Mouse (Mus musculus): ENCODE measurements around the gene Dnmt3a. TPM values are rescaled to one million over a fixed set of nuclear protein-coding genes. Genes with fewer than 3 reads are reported as not detected.
A peak's percentile ranks its signal among the peaks of the same experiment; 100 is the strongest.

The Dnmt3a gene
- total RNA-seq, 4 experiments from 2014 or later, result 43.3 to 60.4 (median 52.8) TPM

DNA sequence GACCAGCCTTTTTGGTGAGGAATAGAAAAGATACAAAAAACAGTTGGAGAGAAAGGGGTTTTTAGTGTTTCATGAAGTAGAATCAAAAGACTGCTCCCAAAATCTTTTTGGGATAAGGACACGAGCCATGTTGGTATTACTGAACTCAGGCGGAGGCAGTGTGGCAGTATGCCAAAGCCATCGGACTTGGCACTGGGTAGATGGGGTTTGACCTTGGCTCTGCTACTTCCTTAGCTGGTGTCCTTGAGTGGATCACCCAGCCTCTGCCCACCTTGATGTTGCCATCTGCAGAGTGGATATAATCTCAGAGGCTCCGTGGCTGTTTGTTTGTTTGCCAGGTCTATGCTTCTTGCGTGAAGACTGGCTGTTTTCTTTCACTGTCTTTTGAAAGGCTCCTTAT, 11.8 kb downstream of the Dnmt3a start:
- DNase-seq (ENCODE audit: low spot score in 2 of 2), result no peak

DNA sequence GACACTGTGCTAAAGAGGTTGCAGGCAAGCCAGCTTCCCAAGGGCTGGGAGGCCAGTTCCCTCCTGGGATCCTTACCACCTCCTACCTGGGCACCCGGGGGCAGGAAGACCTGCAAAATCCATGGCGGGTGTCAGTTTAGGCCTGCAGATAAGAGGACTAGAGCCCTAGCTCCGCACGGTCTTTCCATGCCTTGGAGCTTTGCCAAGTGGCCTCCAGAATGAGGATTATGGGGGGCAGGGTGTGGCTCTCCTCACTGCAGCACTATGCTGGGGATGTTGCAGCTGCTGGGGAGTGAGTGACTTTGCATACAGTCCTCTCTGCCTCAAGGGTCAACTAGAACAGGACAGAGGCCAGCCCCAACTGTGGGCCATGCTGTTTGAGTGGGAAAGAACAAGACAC, 14.1 kb downstream of the Dnmt3a start:
- no peak for DNase-seq (ENCODE audit: low spot score in 2 of 2)

DNA sequence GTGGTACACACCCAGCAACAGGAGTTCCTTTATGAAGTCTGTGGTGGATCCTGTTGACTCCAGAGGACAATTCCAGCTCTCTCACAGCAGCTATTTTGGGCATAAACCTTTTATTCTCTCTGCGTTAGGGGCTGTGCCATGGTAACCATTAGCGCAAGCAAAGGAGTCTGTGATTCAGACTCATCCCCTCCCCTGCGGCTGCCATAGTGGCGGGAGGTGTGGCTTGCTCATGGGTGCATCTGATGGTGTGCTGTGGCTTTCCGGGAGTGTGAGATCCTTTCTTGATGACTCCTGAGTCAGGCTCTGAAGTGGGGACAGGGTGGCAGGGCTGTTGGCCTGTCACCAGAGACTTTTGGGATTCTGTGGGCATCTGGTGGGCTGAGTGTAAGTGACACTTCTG, 17.6 kb downstream of the Dnmt3a start:
- no peak for DNase-seq (ENCODE audit: low spot score in 2 of 2)

DNA sequence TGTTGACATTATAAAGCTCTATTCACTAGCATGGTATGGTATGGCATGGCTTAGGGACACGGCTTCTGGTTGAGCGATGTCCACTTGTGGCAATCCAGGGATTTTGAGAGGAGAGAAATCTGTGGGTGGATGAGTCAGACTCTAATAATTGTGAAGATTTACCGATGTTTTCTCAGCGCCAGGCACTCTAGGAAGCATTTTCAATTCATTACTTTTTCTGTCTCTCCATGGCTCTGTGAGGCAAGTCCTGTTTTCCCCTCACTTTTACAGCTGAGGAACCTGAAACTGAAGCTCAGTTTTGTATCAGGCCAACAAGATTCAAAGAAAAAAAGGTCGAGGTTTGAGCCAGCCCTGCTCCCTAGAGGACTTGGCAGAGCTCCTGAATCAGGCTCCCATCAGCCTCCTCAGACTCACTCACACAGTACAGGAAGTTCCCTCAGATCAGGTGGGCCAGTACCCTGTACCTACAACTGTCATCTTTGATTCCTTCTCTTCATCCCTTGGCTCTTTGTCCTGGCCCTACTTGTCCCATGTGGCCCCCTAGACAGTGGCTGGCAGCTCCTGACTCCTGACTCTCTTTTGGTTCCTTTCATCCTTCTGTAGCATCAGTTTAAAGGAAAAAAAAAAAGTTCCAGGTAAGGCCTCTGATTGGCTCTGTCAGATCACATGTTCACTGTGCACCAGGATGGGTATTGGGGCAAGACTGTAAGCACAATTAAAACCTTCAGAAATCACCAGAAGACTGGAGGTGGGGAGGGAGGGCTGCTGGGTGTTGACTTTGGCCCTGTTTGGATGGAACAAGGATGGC, 19.3 kb downstream of the Dnmt3a start:
- no peak for DNase-seq (ENCODE audit: low spot score in 2 of 2)

DNA sequence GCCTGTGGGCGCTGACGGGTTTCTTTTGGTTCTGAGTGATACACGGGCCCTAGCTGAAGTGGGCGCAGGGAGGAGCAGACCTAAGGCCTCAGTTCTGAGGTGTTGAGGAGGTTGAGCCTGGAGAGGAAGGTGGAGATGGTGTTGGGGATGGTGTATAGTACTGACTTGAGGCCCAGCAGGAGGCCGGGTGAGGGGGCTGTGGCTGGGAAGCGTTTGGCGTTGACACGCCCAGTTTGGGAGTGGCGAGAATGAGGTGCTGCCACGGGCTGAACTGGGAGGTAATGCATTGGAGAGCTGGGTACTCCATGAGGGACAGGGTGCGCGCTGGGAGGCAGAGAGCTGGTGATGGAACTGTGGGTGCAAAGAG, 19.9 kb downstream of the Dnmt3a start:
- DNase-seq (ENCODE audit: low spot score in 2 of 2), result no peak

DNA sequence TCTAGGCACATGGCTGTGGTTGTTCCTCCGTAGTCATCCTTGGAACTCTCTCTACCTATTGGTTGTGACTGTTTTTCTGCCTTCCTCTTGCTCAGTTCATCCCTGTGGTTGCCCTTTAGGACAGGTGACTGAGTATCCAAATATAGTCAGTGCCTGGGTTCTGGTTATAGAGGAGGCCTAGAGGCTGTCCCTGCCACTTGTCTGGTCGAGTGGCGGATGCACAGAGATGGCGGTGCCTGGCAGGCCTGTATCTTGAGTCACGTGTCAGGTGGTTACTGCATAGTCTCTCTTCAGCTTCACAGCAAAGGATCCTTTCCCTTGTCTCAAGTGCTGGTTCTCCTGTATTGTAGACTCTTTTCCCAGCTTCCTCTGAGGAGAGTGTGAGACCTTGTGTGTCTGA, 22.0 kb downstream of the Dnmt3a start:
- DNase-seq (ENCODE audit: low spot score in 2 of 2), result no peak

DNA sequence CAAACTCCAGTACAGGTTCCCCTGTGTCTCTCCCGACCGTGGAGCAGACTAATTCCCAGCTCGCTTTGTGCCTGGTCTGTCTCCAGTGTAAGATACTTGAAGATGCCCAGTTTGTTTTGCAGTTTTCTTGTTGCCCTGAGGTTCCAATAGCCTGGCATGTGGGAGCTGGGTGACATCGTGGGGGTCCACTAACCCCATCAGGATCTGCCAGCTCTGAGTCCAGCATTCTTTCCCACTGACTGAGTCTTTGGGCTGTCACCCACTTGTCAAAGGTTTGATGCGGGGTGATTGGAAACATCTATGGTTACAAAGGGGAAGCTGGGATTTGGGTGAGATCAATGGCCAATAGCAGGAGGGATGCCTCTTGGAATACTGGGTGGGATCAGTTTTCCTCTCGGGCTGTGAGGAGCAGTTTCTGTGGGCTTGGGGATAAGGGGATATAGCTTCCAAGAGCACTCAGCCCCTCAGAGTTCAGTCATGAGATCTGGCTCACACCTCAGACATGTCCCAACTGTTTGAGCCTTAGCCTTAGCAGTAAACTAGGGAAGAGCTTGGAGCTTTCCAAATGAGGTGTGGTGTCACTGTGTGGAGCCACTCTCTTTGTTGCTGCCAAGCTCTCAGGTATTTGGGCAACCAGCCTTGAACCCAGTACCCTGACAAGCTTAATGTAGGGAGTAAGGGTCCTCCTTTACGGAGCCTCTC, 27.4 kb downstream of the Dnmt3a start:
- DNase-seq (ENCODE audit: low spot score in 2 of 2), result no peak

DNA sequence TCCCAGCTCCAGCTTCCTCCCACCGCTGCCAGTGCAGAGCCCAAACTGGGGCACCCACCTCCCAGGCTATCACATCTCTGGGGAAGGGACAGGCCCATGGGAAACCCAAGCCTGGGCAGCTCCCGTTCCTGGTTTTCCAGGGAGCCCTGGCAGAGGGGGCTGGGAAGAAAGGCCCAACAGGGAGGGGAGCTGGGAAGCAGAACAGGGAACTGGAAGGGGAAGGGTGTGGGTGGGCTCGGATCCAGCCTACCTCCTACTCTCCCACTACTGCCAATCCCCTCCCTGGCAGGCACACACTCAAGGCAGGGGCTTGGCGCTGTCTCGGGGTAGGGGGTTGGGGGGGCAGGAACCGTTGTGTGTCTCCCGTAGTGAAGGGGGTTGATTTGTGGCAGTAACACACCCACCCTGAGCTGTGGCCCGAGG, 28.1 kb downstream of the Dnmt3a start:
- DNase-seq (ENCODE audit: low spot score in 2 of 2), result peak; percentile 52 to 66

DNA sequence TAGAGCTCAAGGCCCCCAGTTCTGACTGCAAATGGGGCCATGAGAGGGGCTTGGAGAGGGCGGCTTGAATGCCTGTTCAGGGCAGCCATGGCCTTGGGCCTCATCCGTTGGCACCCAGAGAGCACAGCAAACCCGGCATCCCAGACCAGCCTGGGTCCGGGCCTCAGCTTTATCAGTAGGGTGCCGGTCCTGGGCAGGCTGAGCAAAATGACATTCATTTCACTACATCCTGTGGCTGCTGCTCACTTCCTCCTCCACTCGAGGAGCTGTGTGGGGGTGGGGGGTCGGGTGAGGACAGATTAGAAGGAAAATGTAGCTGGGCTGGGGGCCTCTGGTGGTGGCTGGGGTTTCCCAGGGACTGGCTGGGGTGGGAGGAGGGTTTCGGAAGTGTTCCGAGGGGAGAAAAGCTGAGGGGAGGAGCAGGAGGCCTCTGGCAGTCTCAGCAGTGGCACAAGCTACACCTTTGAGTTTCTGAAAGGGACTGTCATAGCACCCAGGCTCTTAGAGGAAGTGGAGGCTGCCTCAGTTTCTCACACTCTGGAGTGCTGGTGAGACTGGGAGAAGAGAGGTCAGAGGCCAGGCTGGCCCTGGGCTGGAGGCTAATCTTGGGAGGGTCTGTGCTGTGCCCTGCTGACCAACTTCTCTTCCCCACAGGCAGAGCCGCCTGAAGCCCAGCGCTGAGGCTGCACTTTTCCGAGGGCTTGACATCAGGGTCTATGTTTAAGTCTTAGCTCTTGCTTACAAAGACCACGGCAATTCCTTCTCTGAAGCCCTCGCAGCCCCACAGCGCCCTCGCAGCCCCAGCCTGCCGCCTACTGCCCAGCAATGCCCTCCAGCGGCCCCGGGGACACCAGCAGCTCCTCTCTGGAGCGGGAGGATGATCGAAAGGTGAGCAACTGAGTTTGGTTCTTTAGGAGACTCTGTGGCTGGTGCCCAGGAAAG, 28.8 kb downstream of the Dnmt3a start:
- DNase-seq (ENCODE audit: low spot score in 2 of 2), result no peak

DNA sequence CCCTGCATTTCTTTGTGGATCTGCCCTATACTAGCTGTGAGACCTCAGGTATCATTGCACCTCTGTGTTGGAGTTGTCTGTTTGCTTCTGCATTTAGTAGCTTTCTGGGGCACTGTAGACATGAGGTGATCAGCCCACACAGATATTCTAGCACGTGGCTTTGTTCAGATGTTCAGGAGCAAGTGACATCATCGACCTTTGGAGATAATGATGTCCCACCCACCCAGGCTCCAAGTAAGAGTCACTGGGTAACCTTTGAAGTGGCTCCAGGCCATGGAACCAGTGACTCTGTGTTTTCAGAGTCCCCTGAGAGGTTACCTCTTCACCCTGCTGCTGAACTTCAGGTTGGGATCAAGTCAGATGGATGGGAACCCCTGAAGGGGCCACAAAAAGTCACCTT, 29.8 kb downstream of the Dnmt3a start:
- DNase-seq (ENCODE audit: low spot score in 2 of 2), result no peak

DNA sequence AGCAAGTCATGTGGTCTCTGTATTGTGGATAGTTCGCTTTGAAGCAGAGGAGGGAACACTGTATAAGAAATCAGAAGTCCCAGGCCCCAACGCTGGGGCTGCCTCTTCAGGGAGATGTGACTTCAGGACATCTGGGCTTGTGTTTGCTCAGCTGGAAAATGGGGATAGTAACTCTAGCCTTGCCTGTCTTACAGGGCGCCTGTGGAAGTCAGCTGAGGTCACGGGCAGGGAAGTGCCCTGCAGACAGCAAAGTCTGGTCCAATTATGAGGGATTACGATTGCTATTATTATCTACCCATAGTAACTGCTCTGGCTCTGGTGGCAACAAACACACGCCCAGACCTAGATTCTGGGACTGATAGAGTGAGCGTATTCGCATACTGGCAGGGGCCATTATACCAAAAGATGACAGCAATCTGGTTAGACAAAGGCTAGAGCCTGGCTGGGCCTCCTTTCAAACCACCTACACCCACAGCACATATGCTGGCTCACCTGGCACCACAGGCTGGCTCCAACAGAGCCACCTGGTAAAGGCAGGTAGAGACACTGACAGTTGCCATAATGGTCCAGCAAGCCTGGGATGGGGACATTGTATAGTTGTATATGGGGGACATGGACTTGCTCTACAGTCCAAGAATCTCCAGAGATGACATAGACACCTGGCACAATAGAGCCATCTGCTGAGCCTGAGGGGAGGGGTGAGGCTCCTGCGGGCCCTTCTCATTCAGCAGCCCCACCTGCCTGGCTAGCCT, 31.4 kb downstream of the Dnmt3a start:
- DNase-seq (ENCODE audit: low spot score in 2 of 2), result no peak

DNA sequence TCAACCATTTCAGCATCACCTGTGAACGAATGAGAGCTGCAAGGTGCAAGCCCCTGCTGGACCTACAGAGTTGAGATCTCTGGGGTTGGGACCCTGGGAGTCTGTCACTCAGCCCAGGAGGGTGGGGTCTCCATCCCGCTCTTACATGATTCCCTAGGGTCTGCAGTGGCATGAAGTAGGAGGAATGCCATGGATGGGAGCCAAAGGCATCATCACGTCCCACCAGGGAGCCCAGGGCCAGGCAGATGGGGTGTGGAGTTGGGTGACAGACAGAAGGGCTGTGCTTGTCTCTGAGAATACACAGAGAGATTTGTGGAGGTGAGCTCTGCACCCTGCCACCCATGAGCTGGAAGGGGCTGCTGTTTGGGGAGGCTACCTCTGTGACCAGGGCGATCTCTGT, 32.2 kb downstream of the Dnmt3a start:
- DNase-seq (ENCODE audit: low spot score in 2 of 2), result no peak

DNA sequence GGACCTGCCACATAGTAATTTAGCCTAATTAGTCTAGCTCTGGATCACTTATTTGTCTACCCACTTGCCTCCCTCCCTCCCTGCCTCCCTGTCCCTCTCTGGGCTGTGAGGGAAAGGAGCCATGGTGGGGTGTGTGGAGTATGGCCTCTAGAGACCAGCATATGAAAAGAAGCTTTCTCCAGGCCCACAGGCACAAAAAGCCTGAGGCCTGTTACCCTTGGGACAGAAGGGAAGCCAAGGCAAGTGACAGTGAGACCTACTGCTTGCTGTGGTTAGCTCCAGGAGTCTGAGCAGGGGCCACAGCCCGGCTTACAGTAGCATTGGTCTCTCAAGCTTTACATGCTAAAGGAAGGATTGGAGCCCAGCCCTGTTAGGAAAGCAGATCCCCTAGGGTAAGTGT, 33.9 kb downstream of the Dnmt3a start:
- no peak for DNase-seq (ENCODE audit: low spot score in 2 of 2)

DNA sequence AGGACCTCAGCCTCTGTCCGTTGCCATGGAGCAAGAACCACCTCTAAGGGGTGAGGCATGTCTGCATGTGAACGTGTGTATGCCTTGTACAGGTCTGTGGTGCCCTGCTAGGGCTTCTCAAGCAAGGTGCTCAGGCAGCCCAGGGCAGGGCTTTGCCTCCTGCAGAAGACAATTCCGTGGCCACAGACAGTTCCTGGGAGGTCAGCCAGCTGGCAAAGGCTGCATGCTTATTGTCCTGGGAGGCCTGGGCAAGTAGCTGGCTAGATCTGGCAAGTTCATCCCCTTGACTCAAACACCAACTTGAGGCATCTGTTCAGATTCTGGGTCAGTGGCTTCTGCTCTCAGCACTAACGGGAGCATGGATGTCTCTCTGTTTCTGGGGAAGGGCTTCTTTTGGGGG, 35.3 kb downstream of the Dnmt3a start:
- no peak for DNase-seq (ENCODE audit: low spot score in 2 of 2)

DNA sequence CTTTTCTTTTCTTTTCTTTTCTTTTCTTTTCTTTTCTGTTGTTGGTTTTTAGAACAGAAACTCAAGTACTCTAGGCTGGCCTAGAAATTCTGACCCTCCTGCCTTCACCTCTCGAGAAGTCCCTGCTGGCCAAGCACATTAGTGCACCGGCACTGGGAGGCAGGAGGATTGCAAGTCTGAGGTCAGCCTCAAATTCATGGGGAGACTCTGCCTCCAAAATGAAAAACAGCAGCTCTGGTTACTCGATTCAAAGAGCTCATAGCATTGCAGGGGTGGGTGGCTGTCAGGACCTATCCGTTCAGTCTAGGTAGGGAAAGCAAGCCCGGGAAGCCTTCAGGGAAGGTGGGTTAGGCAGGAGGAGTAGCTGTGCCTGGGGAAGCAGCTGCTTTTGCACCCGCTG, 37.0 kb downstream of the Dnmt3a start:
- DNase-seq (ENCODE audit: low spot score in 2 of 2), result no peak

DNA sequence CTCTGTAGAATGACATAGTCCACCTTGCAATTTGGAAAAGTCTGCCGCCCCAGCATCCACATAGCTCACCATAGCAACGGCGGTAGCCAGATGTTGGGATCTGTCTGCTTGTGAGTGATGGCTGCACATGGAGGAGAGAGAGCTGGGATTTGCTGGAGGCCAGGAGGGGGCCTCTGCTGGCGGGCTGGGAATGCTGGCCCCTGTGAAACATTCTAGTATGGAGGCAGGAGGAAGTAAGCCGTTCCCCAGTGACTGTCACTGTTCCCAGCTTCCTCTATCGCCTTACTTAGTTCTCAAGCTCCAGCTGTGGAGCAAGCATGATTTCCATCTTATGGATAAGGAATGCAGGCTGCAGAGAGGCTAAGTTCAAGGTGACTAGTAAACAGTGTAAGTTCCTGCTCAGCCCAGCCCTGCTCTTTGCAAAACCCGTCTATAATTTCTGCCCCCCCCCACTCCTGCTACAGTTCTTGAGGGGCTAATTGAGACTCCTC, 37.6 kb downstream of the Dnmt3a start:
- DNase-seq (ENCODE audit: low spot score in 2 of 2), result no peak

DNA sequence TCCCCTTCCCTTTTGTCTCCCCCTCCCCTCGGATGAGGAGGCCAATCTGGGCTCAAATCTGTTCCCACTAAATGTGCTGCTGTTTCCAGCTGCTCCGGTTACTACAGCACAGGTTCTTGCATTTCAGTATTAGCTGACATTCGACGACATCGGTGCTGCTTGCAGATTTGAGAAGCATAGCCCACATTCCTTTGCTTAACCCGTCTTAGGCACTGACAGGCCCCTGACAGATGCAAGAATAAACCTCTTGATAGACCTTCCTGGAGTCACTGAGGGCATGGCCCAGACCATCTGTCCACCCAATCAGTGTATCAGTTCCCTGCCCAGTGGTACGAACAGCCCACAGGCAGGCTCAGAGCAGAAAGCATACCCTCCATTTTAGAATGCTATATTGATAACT, 38.1 kb downstream of the Dnmt3a start:
- no peak for DNase-seq (ENCODE audit: low spot score in 2 of 2)

DNA sequence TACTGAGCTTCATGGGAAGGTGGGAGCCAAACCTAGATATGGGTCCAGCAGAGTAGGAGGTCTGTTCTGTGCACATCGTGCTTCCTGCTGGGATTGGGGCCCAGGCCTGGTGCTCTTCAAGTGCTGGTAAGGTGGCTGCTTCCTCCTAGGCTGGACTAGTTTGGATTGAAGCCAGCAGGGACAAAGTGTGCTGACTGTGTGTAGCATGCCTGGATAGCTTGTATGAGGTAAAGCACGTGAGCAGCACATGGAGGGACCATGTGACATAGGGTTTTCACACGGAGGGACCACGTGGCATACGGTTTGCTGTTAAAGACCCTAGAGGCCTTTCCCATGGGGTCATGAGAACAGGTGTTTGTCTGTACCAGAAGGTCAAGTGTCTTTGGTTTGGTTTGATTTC, 38.5 kb downstream of the Dnmt3a start:
- no peak for DNase-seq (ENCODE audit: low spot score in 2 of 2)

DNA sequence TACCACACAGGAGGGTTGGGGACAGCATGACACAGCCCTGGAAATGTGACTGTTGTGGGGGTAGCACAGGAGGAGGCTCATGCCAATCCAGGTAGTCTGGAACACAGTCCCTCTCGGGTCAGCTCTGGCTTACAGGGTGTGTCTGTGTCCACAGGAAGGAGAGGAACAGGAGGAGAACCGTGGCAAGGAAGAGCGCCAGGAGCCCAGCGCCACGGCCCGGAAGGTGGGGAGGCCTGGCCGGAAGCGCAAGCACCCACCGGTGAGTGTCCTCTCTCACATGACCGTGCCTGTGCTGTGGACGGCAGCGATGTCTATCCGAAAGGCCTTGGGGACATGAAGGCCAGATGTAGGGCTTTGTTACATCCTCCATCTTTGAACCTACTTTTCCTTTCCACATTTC, 43.7 kb downstream of the Dnmt3a start:
- no peak for DNase-seq (ENCODE audit: low spot score in 2 of 2)

DNA sequence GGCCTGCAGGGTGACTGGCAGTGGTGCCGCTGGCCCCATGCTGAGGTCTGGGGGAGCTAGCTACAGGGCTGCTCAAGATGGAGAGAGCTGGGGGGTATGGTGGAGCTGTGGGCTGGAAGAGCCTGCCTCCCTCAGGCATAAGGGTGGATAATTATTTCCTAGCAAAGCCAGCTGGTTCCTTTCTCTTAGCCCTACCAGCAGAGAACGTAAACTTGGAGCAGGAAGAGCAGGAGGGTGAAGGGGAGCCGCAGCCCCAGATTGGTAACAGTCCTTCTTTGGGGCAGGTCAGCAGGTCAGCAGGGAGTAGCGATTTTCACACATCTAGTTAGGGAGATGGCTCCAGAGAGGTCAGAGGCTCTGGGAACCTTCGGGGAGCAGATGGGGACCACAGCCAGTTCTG, 44.4 kb downstream of the Dnmt3a start:
- no peak for DNase-seq (ENCODE audit: low spot score in 2 of 2)

DNA sequence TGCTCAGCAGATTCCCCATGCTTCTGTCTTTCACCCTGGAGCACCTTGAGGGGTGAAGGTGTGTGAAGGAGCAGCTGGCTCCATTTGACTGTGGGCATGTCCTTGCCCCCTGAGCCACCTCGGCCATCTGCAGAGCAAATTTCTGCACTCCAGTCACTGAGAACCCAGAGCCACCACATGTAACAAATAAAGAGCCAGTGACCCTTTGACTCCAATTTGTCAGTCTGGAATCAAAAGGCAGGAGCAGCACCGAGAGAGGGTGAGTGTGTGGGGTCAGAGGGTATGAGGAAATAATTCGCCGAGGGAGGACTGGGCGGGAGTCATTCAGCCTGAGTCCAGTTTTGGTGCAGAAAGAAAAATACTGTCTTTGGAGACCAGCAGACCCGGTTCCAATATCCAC, 44.9 kb downstream of the Dnmt3a start:
- DNase-seq (ENCODE audit: low spot score in 2 of 2), result no peak

All from gastrocnemius, adult 8-10 months (tissue).